51 mouse cellular contexts compared by ENCODE assay signal in genomic region chr5:87665908-87666307, GRCm38 (mm10). TPM values are rescaled to one million over a fixed set of nuclear protein-coding genes. Genes with fewer than 3 reads are reported as not detected.
"Had no signal": no experiment of that assay in that cellular context is flagged by ENCODE, and none has a peak within 500 bp of the region (broad histone marks: within the 10 kb centered on the region; RNA-seq: fewer than 3 reads in every experiment).

Csn1s1 (plus strand) TSS chr5:87666208.

- H3K9ac ChIP-seq: heart, embryonic 12.5 days; heart, embryonic 13.5 days; heart, embryonic 15.5 days; hindbrain, embryonic 12.5 days; hindbrain, embryonic 13.5 days; hindbrain, embryonic 14.5 days; hindbrain, embryonic 15.5 days; intestine, embryonic 15.5 days; kidney, embryonic 15.5 days had no signal

- H3K9me3 ChIP-seq: heart, embryonic 10.5 days; heart, embryonic 12.5 days; heart, embryonic 13.5 days; heart, embryonic 15.5 days; hindbrain, embryonic 10.5 days; hindbrain, embryonic 12.5 days; hindbrain, embryonic 13.5 days; hindbrain, embryonic 15.5 days; intestine, embryonic 15.5 days; kidney, embryonic 15.5 days had no signal

- H3K4me1 ChIP-seq: heart, embryonic 10.5 days; heart, embryonic 12.5 days; heart, embryonic 13.5 days; heart, embryonic 15.5 days; hindbrain, embryonic 10.5 days; hindbrain, embryonic 12.5 days; hindbrain, embryonic 13.5 days; hindbrain, embryonic 15.5 days; intestine, embryonic 15.5 days; kidney, embryonic 15.5 days had no signal

- H3K27me3 ChIP-seq: heart, embryonic 12.5 days; heart, embryonic 13.5 days; heart, embryonic 15.5 days; hindbrain, embryonic 12.5 days; hindbrain, embryonic 13.5 days; hindbrain, embryonic 15.5 days; intestine, embryonic 15.5 days; kidney, embryonic 15.5 days had no signal

- H3K27ac ChIP-seq: heart, embryonic 10.5 days; heart, embryonic 13.5 days; heart, embryonic 15.5 days; hindbrain, embryonic 10.5 days; hindbrain, embryonic 12.5 days; hindbrain, embryonic 13.5 days; hindbrain, embryonic 14.5 days; hindbrain, embryonic 15.5 days; hindbrain, postnatal 0 days; intestine, embryonic 15.5 days; kidney, embryonic 15.5 days; kidney, postnatal 0 days; layer of hippocampus, adult 2 months; left cerebral cortex, adult 2 months had no signal

- H3K4me3 ChIP-seq: heart, embryonic 10.5 days; heart, embryonic 12.5 days; heart, embryonic 13.5 days; heart, embryonic 15.5 days; hindbrain, embryonic 10.5 days; hindbrain, embryonic 12.5 days; hindbrain, embryonic 13.5 days; hindbrain, embryonic 15.5 days; intestine, embryonic 15.5 days; kidney, embryonic 15.5 days; layer of hippocampus, adult 2 months; left cerebral cortex, adult 2 months had no signal

- H3K4me2 ChIP-seq: heart, embryonic 11.5 days; heart, embryonic 12.5 days; heart, embryonic 13.5 days; heart, embryonic 15.5 days; hindbrain, embryonic 12.5 days; hindbrain, embryonic 13.5 days; hindbrain, embryonic 14.5 days; hindbrain, embryonic 15.5 days; intestine, embryonic 15.5 days; kidney, embryonic 15.5 days had no signal

- H3K36me3 ChIP-seq: heart, embryonic 10.5 days; heart, embryonic 12.5 days; heart, embryonic 13.5 days; heart, embryonic 15.5 days; hindbrain, embryonic 10.5 days; hindbrain, embryonic 12.5 days; hindbrain, embryonic 13.5 days; hindbrain, embryonic 15.5 days; intestine, embryonic 15.5 days; kidney, embryonic 15.5 days had no signal

- DNase-seq: heart, postnatal 10 days; heart, postnatal 14 days; heart, postnatal 36 days; heart, postnatal 4 days; kidney, adult 11 months; kidney, adult 18-20 months; kidney, adult 2 months; kidney, adult 8-10 months; kidney, adult 9 months; kidney, postnatal 10 days; kidney, postnatal 14 days; kidney, postnatal 25 days; kidney, postnatal 36 days; kidney, postnatal 4 days; layer of hippocampus, adult 9-11 months; layer of hippocampus, postnatal 36 days had no signal

RNA-seq across cellular contexts. Expression of gene Csn1s1, which starts in this region (rescaled TPM):
- total RNA-seq: heart, postnatal 10 days; heart, postnatal 14 days; heart, postnatal 25 days; heart, postnatal 36 days; heart, postnatal 4 days; hematopoietic stem cell, adult 5-6 weeks; hindbrain, postnatal 0 days; layer of hippocampus, adult 18-20 months; layer of hippocampus, adult 2 months; layer of hippocampus, adult 8-10 months; layer of hippocampus, postnatal 10 days; layer of hippocampus, postnatal 14 days; layer of hippocampus, postnatal 25 days; layer of hippocampus, postnatal 36 days; left cerebral cortex, adult 18-20 months; left cerebral cortex, adult 2 months had no signal
- polyA plus RNA-seq: heart, embryonic 10.5 days; heart, embryonic 11.5 days; heart, embryonic 12.5 days; heart, embryonic 13.5 days; heart, embryonic 14.5 days; heart, embryonic 15.5 days; heart, embryonic 16.5 days; heart, postnatal 0 days; hindbrain, embryonic 10.5 days; hindbrain, embryonic 11.5 days; hindbrain, embryonic 12.5 days; hindbrain, embryonic 13.5 days; hindbrain, embryonic 14.5 days; hindbrain, embryonic 15.5 days; hindbrain, embryonic 16.5 days; hindbrain, postnatal 0 days; inflammation-experienced regulatory T-cells, adult 6 months; intestine, embryonic 14.5 days; intestine, embryonic 15.5 days; intestine, embryonic 16.5 days; kidney, adult 2 months; kidney, embryonic 14.5 days; kidney, embryonic 15.5 days; kidney, embryonic 16.5 days; kidney, postnatal 0 days; large intestine, adult 2 months had no signal
